Mouse (Mus musculus) liver, adult 2 months (tissue): ENCODE measurements around the gene Olfr160.

Experiments
- CTCF ChIP-seq: fragments of 200-500 bp; IDR thresholded peaks from 2 replicates; pipeline ENCODE4 v1.5.1; 2011; ENCODE audit warnings: low read depth, low read length, control low read depth
- POLR2A ChIP-seq: fragments of 200-500 bp; IDR thresholded peaks from 2 replicates; pipeline ENCODE4 v1.6.1; 2011; ENCODE audit warnings: low read length, control low read depth; ENCODE audit not compliant: insufficient read depth; ENCODE audit errors: extremely low read depth

- TF ChIP-seq CTCF (no peak), POLR2A (no peak)
Observed at GRCm38 (mm10) chr9:37675287-37675686, 40.8 kb downstream of the Olfr160 start.
